Mouse (Mus musculus) lung, postnatal 0 days (tissue): ENCODE measurements around the gene Tada3.

Experiments used
- CTCF ChIP-seq: IDR thresholded peaks from 2 replicates; pipeline ENCODE4 v1.5.1; 2016; ENCODE audit warnings: antibody characterized with exemption, mild to moderate bottlenecking
- EP300 ChIP-seq: IDR thresholded peaks from 2 replicates; pipeline ENCODE4 v1.6.1; 2016; ENCODE audit warnings: antibody characterized with exemption, mild to moderate bottlenecking, control low read depth

- TF ChIP-seq CTCF (peak; percentile 29; the same call in 1 of the 2 replicates), EP300 (0 out of 2 replicates have a peak, but pooled peaks have one; percentile 19)
These were observed 44.9 kb downstream of the Tada3 start for GRCm38 (mm10) chr6:113332734-113333133.
